Mouse (Mus musculus): ENCODE measurements around the gene Lzts2.

- TF ChIP-seq ZNF384 (IDR thresholded peaks at IDR 0.05; ENCODE audit: low read depth, low read length) (no peak), MAFK (IDR thresholded peaks at IDR 0.05; ENCODE audit: insufficient read depth, low read depth, low read length) (no peak), CHD2 (IDR thresholded peaks at IDR 0.05; ENCODE audit: low read depth, low read length) (no peak)
Measured at GRCm38 (mm10) chr19:45058841-45059240, 44.6 kb downstream of the Lzts2 start.

Data from ES-E14 (cell line).